Mouse (Mus musculus) heart, adult 2 months (tissue): ENCODE measurements around the gene Kctd8. TPM values are rescaled to one million over a fixed set of nuclear protein-coding genes. Genes with fewer than 3 reads are reported as not detected.

Experiments used
- DNase-seq, 2 experiments: peaks; one replicate each; pipeline ENCODE4 v3.0.0; 2021
- H3K27ac ChIP-seq: fragments of 200-600 bp; 2 replicates; pipeline ENCODE4 v1.8.1; 2022
- H3K27me3 ChIP-seq: fragments of 200-500 bp; 2 replicates; pipeline ENCODE4 v1.6.1; 2012; ENCODE audit warnings: mild to moderate bottlenecking, low read length, inconsistent platforms, mixed read lengths; ENCODE audit not compliant: control insufficient read depth, insufficient read depth
- H3K36me3 ChIP-seq: fragments of 200-500 bp; 2 replicates; pipeline ENCODE4 v1.6.1; 2012; ENCODE audit warnings: low read length, inconsistent platforms; ENCODE audit not compliant: control insufficient read depth, insufficient read depth
- H3K4me1 ChIP-seq: fragments of 200-500 bp; 2 replicates; pipeline ENCODE4 v1.6.1; 2011; ENCODE audit warnings: low read length; ENCODE audit not compliant: control insufficient read depth, insufficient read depth
- H3K4me3 ChIP-seq: fragments of 200-600 bp; 2 replicates; pipeline ENCODE4 v1.8.1; 2022
- H3K79me2 ChIP-seq: fragments of 200-500 bp; replicated peaks from 2 replicates; pipeline ENCODE4 v1.6.1; 2012; ENCODE audit warnings: mild to moderate bottlenecking, inconsistent platforms, low read length, moderate library complexity, mixed read lengths; ENCODE audit not compliant: control insufficient read depth, insufficient read depth
- H3K9ac ChIP-seq: fragments of 200-500 bp; 2 replicates; pipeline ENCODE4 v1.6.1; 2012; ENCODE audit warnings: low read depth, mild to moderate bottlenecking, control low read depth, inconsistent platforms, low read length, mixed read lengths
- CTCF ChIP-seq: fragments of 200-600 bp; IDR thresholded peaks from 2 replicates; pipeline ENCODE4 v1.8.1; 2022; ENCODE audit warnings: antibody characterized with exemption, mild to moderate bottlenecking, moderate library complexity
- EP300 ChIP-seq: fragments of 200-500 bp; IDR thresholded peaks from 2 replicates; pipeline ENCODE4 v1.6.1; 2011; ENCODE audit warnings: low read depth, low read length, control low read depth; ENCODE audit not compliant: insufficient read depth
- POLR2A ChIP-seq: fragments of 200-500 bp; IDR thresholded peaks from 2 replicates; pipeline ENCODE4 v1.6.1; 2011; ENCODE audit warnings: mild to moderate bottlenecking, low read depth, low read length, control low read depth; ENCODE audit not compliant: insufficient read depth
- WGBS: fragments of 180-500 bp; shearing (Covaris S2); methylation state at CpG from one replicate; pipeline ENCODE4 v1.1.7; 2018; 5-methylcytosine and 5-hydroxymethylcytosine counted together
- intact Hi-C: fragments of 180-260 bp; cut with DNase I; formaldehyde crosslinking; loops from one replicate; pipeline ENCODE4 v1.15.1; 2025
- polyA plus RNA-seq: library from polyadenylated mRNA; depleted of rRNA; stranded (reverse); fragments of >200 nt; gene quantifications from 2 replicates; pipeline ENCODE4 v1.2.3, GENCODE M21; 2012
- total RNA-seq, 2 experiments: library from RNA; stranded (reverse); gene quantifications; 2 replicates each; pipeline ENCODE4 v1.2.3; 2021

Gene Kctd8
- total and polyA plus RNA-seq, 3 experiments = 0.59 to 1.2 (median 0.99) TPM

GRCm38 (mm10) chr5:69222608-69223007 is 118.9 kb downstream of the Kctd8 start:
- WGBS = 61% methylated on average over 1 of the region's 1 CpGs
- intact Hi-C loops = no loop called here
- H3K79me2 ChIP-seq = no peaks in the 10 kb centered on the region
- no peaks in the 10 kb centered on the region for H3K4me1 ChIP-seq
- H3K27me3 ChIP-seq = no peaks in the 10 kb centered on the region
- no peak for TF ChIP-seq CTCF
- no peak for TF ChIP-seq POLR2A
- no peak for TF ChIP-seq EP300
- H3K27ac ChIP-seq = no peak overlapping the region
- no peaks in the 10 kb centered on the region for H3K36me3 ChIP-seq
- DNase-seq = no peak
- no peak overlapping the region for H3K4me3 ChIP-seq
- H3K9ac ChIP-seq = no peak overlapping the region

- H3K27me3 ChIP-seq = no peaks in the 10 kb centered on the region
- H3K79me2 ChIP-seq = no peaks in the 10 kb centered on the region
- intact Hi-C loops = no loop called here
- no peak overlapping the region for H3K9ac ChIP-seq
- H3K4me1 ChIP-seq = no peaks in the 10 kb centered on the region
- DNase-seq = no peak
- H3K36me3 ChIP-seq = no peaks in the 10 kb centered on the region
- H3K4me3 ChIP-seq = no peak overlapping the region
- H3K27ac ChIP-seq = no peak overlapping the region
- TF ChIP-seq POLR2A = no peak
- TF ChIP-seq CTCF = no peak
- no peak for TF ChIP-seq EP300
- 64% methylated on average over 3 of the region's 3 CpGs for WGBS
These were observed 126.3 kb downstream of the Kctd8 start for GRCm38 (mm10) chr5:69215216-69215615.

- no peaks in the 10 kb centered on the region for H3K36me3 ChIP-seq
- H3K4me3 ChIP-seq = no peak overlapping the region
- no peak for DNase-seq
- TF ChIP-seq EP300 (no peak), CTCF (no peak), POLR2A (no peak)
- intact Hi-C loops = no loop called here
- no peaks in the 10 kb centered on the region for H3K4me1 ChIP-seq
- no peak overlapping the region for H3K27ac ChIP-seq
- no peak overlapping the region for H3K9ac ChIP-seq
- H3K79me2 ChIP-seq = no peaks in the 10 kb centered on the region
- H3K27me3 ChIP-seq = no peaks in the 10 kb centered on the region
These were observed 132.1 kb downstream of the Kctd8 start for GRCm38 (mm10) chr5:69209401-69209800.

- no peak for DNase-seq
- Histone ChIP-seq H3K27me3 (no peaks in the 10 kb centered on the region), H3K4me3 (no peak overlapping the region), H3K4me1 (no peaks in the 10 kb centered on the region), H3K9ac (no peak overlapping the region), H3K27ac (no peak overlapping the region), H3K36me3 (no peaks in the 10 kb centered on the region), H3K79me2 (no peaks in the 10 kb centered on the region)
- 60% methylated on average over 2 of the region's 2 CpGs for WGBS
- intact Hi-C loops = no loop called here
- no peak for TF ChIP-seq EP300
- TF ChIP-seq POLR2A = no peak
- no peak for TF ChIP-seq CTCF
These were observed 133.8 kb downstream of the Kctd8 start for GRCm38 (mm10) chr5:69207713-69208112.

GRCm38 (mm10) chr5:69159897-69160509 is 181.5 kb downstream of the Kctd8 start:
- DNase-seq = no peak
- no peaks in the 10 kb centered on the region for H3K36me3 ChIP-seq
- no peak overlapping the region for H3K4me3 ChIP-seq
- H3K27me3 ChIP-seq = no peaks in the 10 kb centered on the region
- intact Hi-C loops = no loop called here
- 70% methylated on average over 4 of the region's 4 CpGs for WGBS
- no peak overlapping the region for H3K27ac ChIP-seq
- TF ChIP-seq EP300 = no peak
- no peak for TF ChIP-seq POLR2A
- no peak for TF ChIP-seq CTCF
- H3K4me1 ChIP-seq = no peaks in the 10 kb centered on the region; the same call in 1 of the 2 replicates
- no peaks in the 10 kb centered on the region for H3K79me2 ChIP-seq
- H3K9ac ChIP-seq = no peak overlapping the region

- Histone ChIP-seq H3K79me2 (no peaks in the 10 kb centered on the region), H3K36me3 (no peaks in the 10 kb centered on the region), H3K9ac (no peak overlapping the region), H3K4me1 (no peaks in the 10 kb centered on the region; the same call in 1 of the 2 replicates), H3K4me3 (no peak overlapping the region), H3K27me3 (no peaks in the 10 kb centered on the region), H3K27ac (no peak overlapping the region)
- 52% methylated on average over 3 of the region's 3 CpGs for WGBS
- no peak for TF ChIP-seq EP300
- TF ChIP-seq CTCF = no peak
- no peak for TF ChIP-seq POLR2A
- no peak for DNase-seq
- intact Hi-C loops = no loop called here
These were observed 185.0 kb downstream of the Kctd8 start for GRCm38 (mm10) chr5:69156489-69156888.
